Mouse (Mus musculus): ENCODE results near the gene Emc1. TPM values are rescaled to one million over a fixed set of nuclear protein-coding genes. Genes with fewer than 3 reads are reported as not detected.

Gene Emc1
- polyA plus RNA-seq, 1 experiment from 2014 or later = 11.9 TPM

- peaks cover 19% of the 10 kb centered on the region for H3K36me3 ChIP-seq (ENCODE audit: control insufficient read depth, insufficient read depth, low read length)
- no peak overlapping the region for H3K4me3 ChIP-seq (ENCODE audit: low read depth, low read length)
- TF ChIP-seq CTCF (IDR thresholded peaks at IDR 0.05; ENCODE audit: low read depth) = no peak
- TF ChIP-seq EP300 (optimal IDR thresholded peaks at IDR 0.05) = no peak
- H3K27me3 ChIP-seq (ENCODE audit: control insufficient read depth, insufficient read depth, low read length) = no peaks in the 10 kb centered on the region
- H3K27ac ChIP-seq (replicated peaks) = no peak overlapping the region
- H3K9me3 ChIP-seq (ENCODE audit: control insufficient read depth, low read length) = no peaks in the 10 kb centered on the region
- no peak overlapping the region for H3K9ac ChIP-seq (ENCODE audit: low read length)
- WGBS = 72% methylated on average over 4 of the region's 4 CpGs
- H3K4me2 ChIP-seq (replicated peaks; ENCODE audit: low read depth) = no peak overlapping the region
- H3K4me1 ChIP-seq (replicated peaks; ENCODE audit: control insufficient read depth, insufficient read depth) = peaks cover 2% of the 10 kb centered on the region; the same call in 1 of the 2 replicates
- DNase-seq (ENCODE audit: low spot score) = no peak
- ATAC-seq (ENCODE audit: low FRiP score, low TSS enrichment) = no peak
Measured at GRCm38 (mm10) chr4:139389557-139389956, 37.2 kb downstream of the Emc1 start.

GRCm38 (mm10) chr4:139395431-139395830 is 43.0 kb downstream of the Emc1 start:
- TF ChIP-seq CTCF (IDR thresholded peaks at IDR 0.05; ENCODE audit: low read depth) (no peak), EP300 (optimal IDR thresholded peaks at IDR 0.05) (no peak)
- WGBS = 28% methylated on average over 2 of the region's 2 CpGs
- Histone ChIP-seq H3K4me1 (replicated peaks; ENCODE audit: control insufficient read depth, insufficient read depth) (no peaks in the 10 kb centered on the region), H3K9me3 (ENCODE audit: control insufficient read depth, low read length) (no peaks in the 10 kb centered on the region), H3K4me3 (ENCODE audit: low read depth, low read length) (no peak overlapping the region), H3K27me3 (ENCODE audit: control insufficient read depth, insufficient read depth, low read length) (no peaks in the 10 kb centered on the region), H3K9ac (ENCODE audit: low read length) (no peak overlapping the region), H3K4me2 (replicated peaks; ENCODE audit: low read depth) (no peak overlapping the region), H3K27ac (replicated peaks) (no peak overlapping the region), H3K36me3 (ENCODE audit: control insufficient read depth, insufficient read depth, low read length) (peaks cover 45% of the 10 kb centered on the region)
- DNase-seq (ENCODE audit: low spot score) (no peak), ATAC-seq (ENCODE audit: low FRiP score, low TSS enrichment) (peak; percentile 69)

- ATAC-seq (ENCODE audit: low FRiP score, low TSS enrichment) = no peak
- Histone ChIP-seq H3K27ac (replicated peaks) (no peak overlapping the region), H3K27me3 (ENCODE audit: control insufficient read depth, insufficient read depth, low read length) (no peaks in the 10 kb centered on the region), H3K36me3 (ENCODE audit: control insufficient read depth, insufficient read depth, low read length) (peaks cover 58% of the 10 kb centered on the region), H3K4me1 (replicated peaks; ENCODE audit: control insufficient read depth, insufficient read depth) (no peaks in the 10 kb centered on the region), H3K4me3 (ENCODE audit: low read depth, low read length) (no peak overlapping the region), H3K4me2 (replicated peaks; ENCODE audit: low read depth) (no peak overlapping the region), H3K9me3 (ENCODE audit: control insufficient read depth, low read length) (no peaks in the 10 kb centered on the region), H3K9ac (ENCODE audit: low read length) (no peak overlapping the region)
- TF ChIP-seq EP300 (optimal IDR thresholded peaks at IDR 0.05) (no peak), CTCF (IDR thresholded peaks at IDR 0.05; ENCODE audit: low read depth) (no peak)
- 85% methylated on average over 5 of the region's 5 CpGs for WGBS
- no peak for DNase-seq (ENCODE audit: low spot score)
Measured at GRCm38 (mm10) chr4:139400487-139400886, 48.1 kb downstream of the Emc1 start.

- no peak overlapping the region for H3K27ac ChIP-seq (replicated peaks)
- no peak overlapping the region for H3K4me3 ChIP-seq (ENCODE audit: low read depth, low read length)
- no peak for TF ChIP-seq EP300 (optimal IDR thresholded peaks at IDR 0.05)
- no peak; the same call in 1 of the 2 replicates for TF ChIP-seq CTCF (IDR thresholded peaks at IDR 0.05; ENCODE audit: low read depth)
- no peaks in the 10 kb centered on the region for H3K4me1 ChIP-seq (replicated peaks; ENCODE audit: control insufficient read depth, insufficient read depth)
- WGBS = 74% methylated on average over 14 of the region's 14 CpGs
- H3K9ac ChIP-seq (ENCODE audit: low read length) = no peak overlapping the region
- H3K4me2 ChIP-seq (replicated peaks; ENCODE audit: low read depth) = no peak overlapping the region
- H3K36me3 ChIP-seq (ENCODE audit: control insufficient read depth, insufficient read depth, low read length) = peaks cover 64% of the 10 kb centered on the region
- DNase-seq (ENCODE audit: low spot score) (no peak), ATAC-seq (ENCODE audit: low FRiP score, low TSS enrichment) (no peak)
- H3K9me3 ChIP-seq (ENCODE audit: control insufficient read depth, low read length) = no peaks in the 10 kb centered on the region
- H3K27me3 ChIP-seq (ENCODE audit: control insufficient read depth, insufficient read depth, low read length) = no peaks in the 10 kb centered on the region
Measured at GRCm38 (mm10) chr4:139403214-139403613, 50.8 kb downstream of the Emc1 start.

- Histone ChIP-seq H3K9me3 (ENCODE audit: control insufficient read depth, low read length) (no peaks in the 10 kb centered on the region), H3K9ac (ENCODE audit: low read length) (no peak overlapping the region), H3K4me2 (replicated peaks; ENCODE audit: low read depth) (no peak overlapping the region), H3K36me3 (ENCODE audit: control insufficient read depth, insufficient read depth, low read length) (peaks cover 77% of the 10 kb centered on the region), H3K4me1 (replicated peaks; ENCODE audit: control insufficient read depth, insufficient read depth) (no peaks in the 10 kb centered on the region), H3K27ac (replicated peaks) (no peak overlapping the region), H3K4me3 (ENCODE audit: low read depth, low read length) (no peak overlapping the region), H3K27me3 (ENCODE audit: control insufficient read depth, insufficient read depth, low read length) (no peaks in the 10 kb centered on the region)
- WGBS = 95% methylated on average over 3 of the region's 3 CpGs
- TF ChIP-seq CTCF (IDR thresholded peaks at IDR 0.05; ENCODE audit: low read depth) = no peak
- no peak for TF ChIP-seq EP300 (optimal IDR thresholded peaks at IDR 0.05)
- DNase-seq (ENCODE audit: low spot score) (no peak), ATAC-seq (ENCODE audit: low FRiP score, low TSS enrichment) (no peak)
Measured at GRCm38 (mm10) chr4:139411351-139411750, 59.0 kb downstream of the Emc1 start.

- no peaks in the 10 kb centered on the region for H3K4me1 ChIP-seq (replicated peaks; ENCODE audit: control insufficient read depth, insufficient read depth)
- TF ChIP-seq CTCF (IDR thresholded peaks at IDR 0.05; ENCODE audit: low read depth) = peak; percentile 25
- no peak for TF ChIP-seq EP300 (optimal IDR thresholded peaks at IDR 0.05)
Measured at GRCm38 (mm10) chr4:139417868-139418267, 65.5 kb downstream of the Emc1 start.

More at GRCm38 (mm10) chr4:139417868-139418267, 65.5 kb downstream of the Emc1 start:
- no peak overlapping the region for H3K4me3 ChIP-seq (ENCODE audit: low read depth, low read length)
- DNase-seq (ENCODE audit: low spot score) (no peak), ATAC-seq (ENCODE audit: low FRiP score, low TSS enrichment) (no peak)
- 32% methylated on average over 1 of the region's 1 CpGs for WGBS
- H3K27me3 ChIP-seq (ENCODE audit: control insufficient read depth, insufficient read depth, low read length) = no peaks in the 10 kb centered on the region
- no peak overlapping the region for H3K27ac ChIP-seq (replicated peaks)
- H3K9me3 ChIP-seq (ENCODE audit: control insufficient read depth, low read length) = no peaks in the 10 kb centered on the region
- peaks cover 64% of the 10 kb centered on the region for H3K36me3 ChIP-seq (ENCODE audit: control insufficient read depth, insufficient read depth, low read length)
- H3K9ac ChIP-seq (ENCODE audit: low read length) = no peak overlapping the region
- H3K4me2 ChIP-seq (replicated peaks; ENCODE audit: low read depth) = no peak overlapping the region

All from stomach, postnatal 0 days (tissue).